Mouse (Mus musculus): ENCODE data around the gene Xpo5. TPM values are rescaled to one million over a fixed set of nuclear protein-coding genes. Genes with fewer than 3 reads are reported as not detected.

Xpo5 gene
- polyA plus RNA-seq, 1 experiment = 24.0 TPM

GRCm38 (mm10) chr17:46258279-46259053 is 55.9 kb downstream of the Xpo5 start:
- DNase-seq (ENCODE audit: low spot score) = no peak

GRCm38 (mm10) chr17:46259675-46260074 is 57.1 kb downstream of the Xpo5 start:
- no peak for DNase-seq (ENCODE audit: low spot score)

GRCm38 (mm10) chr17:46262201-46262694 is 59.7 kb downstream of the Xpo5 start:
- DNase-seq (ENCODE audit: low spot score) = no peak

- no peak for DNase-seq (ENCODE audit: low spot score)
Observed at GRCm38 (mm10) chr17:46265502-46265901, 62.9 kb downstream of the Xpo5 start.

- DNase-seq (ENCODE audit: low spot score) = peak; percentile 68
Observed at GRCm38 (mm10) chr17:46265918-46266618, 63.5 kb downstream of the Xpo5 start.

GRCm38 (mm10) chr17:46266986-46267385 is 64.4 kb downstream of the Xpo5 start:
- DNase-seq (ENCODE audit: low spot score) = no peak

GRCm38 (mm10) chr17:46267511-46267910 is 64.9 kb downstream of the Xpo5 start:
- DNase-seq (ENCODE audit: low spot score) = no peak

GRCm38 (mm10) chr17:46268026-46268720 is 65.6 kb downstream of the Xpo5 start:
- peak; percentile 20 for DNase-seq (ENCODE audit: low spot score)

- DNase-seq (ENCODE audit: low spot score) = peak; percentile 45
Observed at GRCm38 (mm10) chr17:46269771-46270534, 67.4 kb downstream of the Xpo5 start.

- no peak for DNase-seq (ENCODE audit: low spot score)
Observed at GRCm38 (mm10) chr17:46272058-46272457, 69.5 kb downstream of the Xpo5 start.

- DNase-seq (ENCODE audit: low spot score) = no peak
Observed at GRCm38 (mm10) chr17:46272675-46273074, 70.1 kb downstream of the Xpo5 start.

GRCm38 (mm10) chr17:46273803-46274236 is 71.2 kb downstream of the Xpo5 start:
- DNase-seq (ENCODE audit: low spot score) = no peak

GRCm38 (mm10) chr17:46274465-46274864 is 71.9 kb downstream of the Xpo5 start:
- DNase-seq (ENCODE audit: low spot score) = no peak

GRCm38 (mm10) chr17:46275034-46275433 is 72.5 kb downstream of the Xpo5 start:
- no peak for DNase-seq (ENCODE audit: low spot score)

GRCm38 (mm10) chr17:46275506-46275905 is 72.9 kb downstream of the Xpo5 start:
- no peak for DNase-seq (ENCODE audit: low spot score)

GRCm38 (mm10) chr17:46277586-46277985 is 75.0 kb downstream of the Xpo5 start:
- peak; percentile 18 for DNase-seq (ENCODE audit: low spot score)

GRCm38 (mm10) chr17:46278011-46278765 is 75.6 kb downstream of the Xpo5 start:
- DNase-seq (ENCODE audit: low spot score) = no peak

GRCm38 (mm10) chr17:46282483-46283123 is 80.0 kb downstream of the Xpo5 start, which contains the start of gene Tjap1:
TSS of gene Tjap1 (minus strand) at chr17:46283026.
- peak; percentile 67 for DNase-seq (ENCODE audit: low spot score)

- DNase-seq (ENCODE audit: low spot score) = no peak
Observed at GRCm38 (mm10) chr17:46283140-46283539, 80.6 kb downstream of the Xpo5 start.

- DNase-seq (ENCODE audit: low spot score) = no peak
Observed at GRCm38 (mm10) chr17:46283911-46284310, 81.3 kb downstream of the Xpo5 start.

Measured in urinary bladder, adult 2 months (tissue).